Mouse (Mus musculus) liver, postnatal 0 days (tissue): ENCODE results near the gene Ntm. TPM values are rescaled to one million over a fixed set of nuclear protein-coding genes. Genes with fewer than 3 reads are reported as not detected.

Experiments used
- ATAC-seq: fragments of 200-750 bp; cut with Nextera tagmentation; 2 replicates; pipeline ENCODE4 v1.8.0; 2017; ENCODE audit warnings: mild to moderate bottlenecking, moderate library complexity
- DNase-seq: peaks from one replicate; pipeline ENCODE4 v3.0.0-alpha.2; 2016
- H3K27ac ChIP-seq: fragments of 300-500 bp; sonication (generic); 2 replicates; pipeline ENCODE4 v1.5.1; 2014; ENCODE audit warnings: antibody characterized with exemption, moderate library complexity, mild to moderate bottlenecking, low read depth
- H3K27me3 ChIP-seq: fragments of 300-500 bp; sonication (generic); 2 replicates; pipeline ENCODE4 v1.6.1; 2014; ENCODE audit warnings: low read length, control low read depth, mixed read lengths; ENCODE audit not compliant: insufficient read depth
- H3K36me3 ChIP-seq: fragments of 300-500 bp; sonication (generic); replicated peaks from 2 replicates; pipeline ENCODE4 v1.6.1; 2014; ENCODE audit warnings: mild to moderate bottlenecking, control low read depth, low read length, moderate library complexity, mixed read lengths; ENCODE audit not compliant: insufficient read depth
- H3K4me1 ChIP-seq: fragments of 300-500 bp; sonication (generic); 2 replicates; pipeline ENCODE4 v1.6.1; 2014; ENCODE audit warnings: antibody characterized with exemption, mild to moderate bottlenecking, control low read depth; ENCODE audit not compliant: insufficient read depth
- H3K4me2 ChIP-seq: fragments of 300-500 bp; sonication (generic); 2 replicates; pipeline ENCODE4 v1.6.1; 2014; ENCODE audit warnings: low read depth, mild to moderate bottlenecking, low read length, moderate library complexity, mixed read lengths
- H3K4me3 ChIP-seq: fragments of 300-500 bp; sonication (generic); 2 replicates; pipeline ENCODE4 v1.5.1; 2014; ENCODE audit warnings: low read depth, low read length
- H3K9ac ChIP-seq: fragments of 300-500 bp; sonication (generic); replicated peaks from 2 replicates; pipeline ENCODE4 v1.6.1; 2014; ENCODE audit warnings: mild to moderate bottlenecking, moderate library complexity
- H3K9me3 ChIP-seq: fragments of 300-500 bp; sonication (generic); 2 replicates; pipeline ENCODE4 v1.6.1; 2016; ENCODE audit warnings: mild to moderate bottlenecking, control low read depth, low read length, mixed read lengths
- CTCF ChIP-seq: sonication (generic); IDR thresholded peaks from 2 replicates; pipeline ENCODE4 v1.5.1; 2016; ENCODE audit warnings: antibody characterized with exemption, low read depth
- EP300 ChIP-seq: IDR thresholded peaks from 2 replicates; pipeline ENCODE4 v1.6.1; 2016; ENCODE audit warnings: antibody characterized with exemption, low read depth, mild to moderate bottlenecking
- WGBS: fragments of 180-500 bp; shearing (Covaris S2); extraction: QIAGEN DNeasy Blood & Tissue Kit; methylation state at CpG from one replicate; pipeline ENCODE4 v1.1.7; 2014; ENCODE audit not compliant: insufficient replicate concordance; 5-methylcytosine and 5-hydroxymethylcytosine counted together
- polyA plus RNA-seq: library from polyadenylated mRNA; unstranded; fragments of >200 nt; fragmentation: Nextera tagmentation; extraction: Ambion mirVana; gene quantifications from 2 replicates; pipeline ENCODE4 v1.2.1, GENCODE M21; 2015

The Ntm gene
- polyA plus RNA-seq, 1 experiment from 2014 or later: 1.00 TPM

DNA sequence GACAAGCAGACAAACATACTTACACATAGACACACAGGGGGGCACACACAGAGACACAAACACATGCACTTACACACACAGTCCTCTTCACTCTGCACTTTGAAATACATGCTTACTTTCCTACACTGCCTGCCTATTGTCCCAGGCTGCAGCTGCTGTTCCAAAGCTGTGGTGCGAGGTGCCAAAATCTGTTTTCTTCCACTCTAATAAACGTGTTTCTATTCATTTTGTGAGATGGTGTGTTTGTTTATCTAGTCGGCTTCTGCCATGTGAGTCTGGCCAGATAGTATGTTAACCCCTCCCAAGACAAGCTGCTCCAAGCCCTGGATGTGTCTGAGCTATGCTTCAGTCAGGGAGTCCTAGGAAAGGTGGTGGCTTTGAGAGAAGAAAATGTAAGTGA is 700.1 kb downstream of the Ntm start:
- Histone ChIP-seq H3K9ac (no peak overlapping the region), H3K9me3 (no peaks in the 10 kb centered on the region), H3K4me3 (no peak overlapping the region), H3K27ac (no peak overlapping the region), H3K4me2 (no peak overlapping the region), H3K4me1 (no peaks in the 10 kb centered on the region), H3K36me3 (no peaks in the 10 kb centered on the region), H3K27me3 (no peaks in the 10 kb centered on the region)
- DNase-seq: no peak
- TF ChIP-seq CTCF: no peak
- no peak for TF ChIP-seq EP300
- no peak for ATAC-seq
- 51% methylated on average over 3 of the region's 3 CpGs for WGBS

DNA sequence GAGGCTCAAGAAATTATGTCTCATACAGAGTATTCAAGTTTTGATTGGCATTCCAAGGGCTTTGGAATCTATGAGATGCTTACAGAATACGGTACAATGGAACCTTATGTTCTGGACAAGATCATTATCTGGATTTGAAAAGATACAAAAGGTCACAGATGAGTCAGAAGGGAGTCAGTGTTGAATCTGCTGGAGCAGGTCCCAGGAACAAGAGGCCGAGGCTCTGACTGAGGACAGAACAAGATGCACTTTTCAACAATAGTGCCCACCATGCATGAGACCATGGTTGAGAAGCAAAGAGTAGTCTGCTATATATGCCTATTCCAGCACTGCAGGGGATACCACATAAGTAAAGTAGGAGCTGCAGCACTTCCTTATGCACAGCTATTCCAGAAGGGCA is 710.1 kb downstream of the Ntm start:
- ATAC-seq: no peak
- TF ChIP-seq CTCF (no peak), EP300 (no peak)
- Histone ChIP-seq H3K9ac (no peak overlapping the region), H3K27me3 (no peaks in the 10 kb centered on the region), H3K4me2 (no peak overlapping the region), H3K36me3 (no peaks in the 10 kb centered on the region), H3K4me1 (no peaks in the 10 kb centered on the region), H3K9me3 (no peaks in the 10 kb centered on the region), H3K27ac (no peak overlapping the region), H3K4me3 (no peak overlapping the region)
- WGBS: 58% methylated on average over 2 of the region's 2 CpGs
- DNase-seq: no peak

DNA sequence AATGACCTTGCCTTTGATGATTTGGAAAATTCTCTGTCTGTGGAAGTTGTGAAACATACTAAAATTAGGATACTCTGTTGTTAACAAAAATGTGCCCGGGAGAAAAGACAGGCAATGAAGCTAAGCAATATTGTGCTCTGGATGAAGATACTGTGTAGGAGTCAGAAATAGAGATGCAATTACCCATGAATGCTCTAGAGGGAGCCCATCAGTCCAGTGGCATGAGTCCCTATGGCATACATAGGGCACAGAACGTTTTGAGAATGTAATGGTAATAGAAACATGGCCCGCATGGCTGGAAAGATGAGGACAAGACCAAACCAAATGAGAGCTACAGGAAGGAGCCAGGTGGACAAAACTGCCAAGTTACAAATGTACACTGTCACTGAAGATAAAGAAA is 712.1 kb downstream of the Ntm start:
- no peak for DNase-seq
- Histone ChIP-seq H3K27ac (no peak overlapping the region), H3K4me1 (no peaks in the 10 kb centered on the region), H3K9ac (no peak overlapping the region), H3K36me3 (no peaks in the 10 kb centered on the region), H3K4me2 (no peak overlapping the region), H3K9me3 (no peaks in the 10 kb centered on the region), H3K27me3 (no peaks in the 10 kb centered on the region), H3K4me3 (no peak overlapping the region)
- ATAC-seq: no peak
- TF ChIP-seq CTCF: peak; percentile 19; the same call in 1 of the 2 replicates
- TF ChIP-seq EP300: no peak
- 60% methylated on average over 3 of the region's 3 CpGs for WGBS

DNA sequence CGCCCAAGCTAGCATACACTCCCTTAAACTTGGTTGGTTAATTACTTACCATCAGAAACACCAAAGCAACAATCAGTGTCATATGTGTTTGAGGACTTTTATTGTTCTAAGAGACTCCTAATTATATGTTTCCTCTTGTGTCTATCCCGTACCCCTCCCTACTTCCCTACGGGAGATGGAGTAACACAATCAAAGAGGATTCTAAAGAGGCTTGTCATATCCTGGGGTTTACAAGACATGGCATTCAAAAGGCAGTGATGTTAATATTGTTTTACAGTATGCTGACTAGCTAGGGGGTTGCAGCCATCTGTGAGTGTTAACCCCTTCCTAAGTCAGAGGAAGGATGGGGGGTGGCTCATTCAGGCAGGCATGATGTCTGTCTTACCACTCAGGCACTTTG is 715.1 kb downstream of the Ntm start:
- ATAC-seq: no peak
- TF ChIP-seq EP300 (no peak), CTCF (no peak)
- no peak overlapping the region for H3K4me2 ChIP-seq
- H3K36me3 ChIP-seq: no peaks in the 10 kb centered on the region
- no peak overlapping the region for H3K27ac ChIP-seq
- no peak overlapping the region for H3K4me3 ChIP-seq
- H3K9me3 ChIP-seq: no peaks in the 10 kb centered on the region
- DNase-seq: no peak
- H3K4me1 ChIP-seq: no peaks in the 10 kb centered on the region
- 61% methylated on average over 3 of the region's 3 CpGs for WGBS
- no peak overlapping the region for H3K9ac ChIP-seq
- no peaks in the 10 kb centered on the region for H3K27me3 ChIP-seq

DNA sequence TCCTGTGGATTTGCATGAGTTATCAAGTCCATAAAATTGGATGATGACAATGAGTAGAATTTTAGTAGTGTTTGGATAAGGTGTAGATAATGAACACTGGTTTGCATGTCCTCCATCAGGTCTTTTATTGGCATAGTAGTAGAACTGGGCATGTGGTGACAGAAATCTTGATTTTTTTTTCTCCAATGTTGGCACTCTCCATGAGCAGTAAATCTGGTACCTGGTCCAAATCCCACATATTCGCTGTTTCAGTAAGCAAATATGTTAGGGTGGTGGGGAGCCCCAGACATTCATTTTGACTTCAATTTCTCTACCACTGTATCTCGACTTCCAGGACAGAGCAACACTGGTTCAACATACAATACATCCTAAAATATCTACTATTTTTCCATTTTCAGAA is 718.9 kb downstream of the Ntm start:
- H3K36me3 ChIP-seq: no peaks in the 10 kb centered on the region
- H3K4me2 ChIP-seq: no peak overlapping the region
- no peaks in the 10 kb centered on the region for H3K27me3 ChIP-seq
- no peak overlapping the region for H3K27ac ChIP-seq
- H3K9me3 ChIP-seq: no peaks in the 10 kb centered on the region
- no peak for ATAC-seq
- no peaks in the 10 kb centered on the region for H3K4me1 ChIP-seq
- 67% methylated on average over 2 of the region's 2 CpGs for WGBS
- no peak overlapping the region for H3K4me3 ChIP-seq
- no peak overlapping the region for H3K9ac ChIP-seq
- TF ChIP-seq EP300: no peak
- TF ChIP-seq CTCF: no peak
- DNase-seq: no peak

DNA sequence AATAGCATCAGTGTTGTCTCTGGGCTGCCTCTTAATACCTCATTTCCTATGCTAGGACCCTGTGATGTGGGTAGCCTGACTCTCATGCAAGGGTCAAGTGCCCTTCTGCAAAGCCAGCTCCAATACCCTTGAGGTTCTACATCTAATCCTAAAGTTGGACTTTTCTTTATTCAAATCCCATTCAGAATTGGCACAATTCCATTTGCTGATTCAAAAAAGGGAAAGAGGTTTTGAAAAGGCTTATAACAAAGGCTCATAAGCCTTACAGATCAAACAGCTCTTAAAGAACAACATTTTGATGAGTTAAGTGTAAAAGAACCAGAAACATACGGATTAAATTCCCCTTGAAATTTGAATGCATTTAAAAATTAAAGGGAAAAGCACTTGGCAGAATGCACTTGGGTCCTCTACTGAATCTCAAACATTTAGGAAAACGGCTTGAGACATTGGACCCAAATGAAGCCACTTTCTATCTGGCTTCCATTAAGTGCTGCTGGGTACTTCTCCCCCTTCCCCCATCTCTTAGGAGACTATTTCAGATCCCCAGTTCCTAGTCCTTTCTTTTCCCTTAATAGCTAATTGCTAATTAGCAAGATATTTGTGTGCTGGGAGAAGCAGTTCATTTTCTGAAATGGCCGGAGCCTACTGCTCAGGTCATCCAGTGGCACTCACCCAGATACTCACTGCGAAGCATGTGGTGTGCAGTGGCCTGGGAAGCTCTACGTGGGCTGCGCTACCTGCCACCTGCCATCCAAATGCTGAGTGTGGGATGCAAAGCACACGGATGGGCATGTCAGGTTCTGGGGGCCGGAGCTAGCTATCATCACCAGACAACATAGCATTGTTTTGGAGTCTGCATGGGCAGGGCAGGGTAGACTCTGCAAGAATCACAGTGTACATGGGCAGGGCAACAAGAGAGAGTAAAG is 720.2 kb downstream of the Ntm start:
- WGBS: 69% methylated on average over 8 of the region's 8 CpGs
- TF ChIP-seq EP300 (no peak), CTCF (no peak)
- Histone ChIP-seq H3K4me3 (no peak overlapping the region), H3K36me3 (no peaks in the 10 kb centered on the region), H3K27me3 (no peaks in the 10 kb centered on the region), H3K4me1 (no peaks in the 10 kb centered on the region), H3K4me2 (no peak overlapping the region), H3K9me3 (no peaks in the 10 kb centered on the region), H3K27ac (no peak overlapping the region), H3K9ac (no peak overlapping the region)
- ATAC-seq (no peak), DNase-seq (no peak)
